Mouse (Mus musculus) embryonic facial prominence, embryonic 10.5 days (tissue): Measurements from ENCODE around the gene Vmn1r239-ps. TPM values are rescaled to one million over a fixed set of nuclear protein-coding genes. Genes with fewer than 3 reads are reported as not detected.
"Not testable (repeated sequence)": the region's sequence is repeated elsewhere in the genome, so short reads cannot be mapped to it uniquely, and the experiment has no call there.

ENCODE experiments used
- DNase-seq: peaks from one replicate; pipeline ENCODE4 v3.0.0-alpha.2; 2017; ENCODE audit warnings: low spot score
- H3K27ac ChIP-seq: fragments of 300-500 bp; sonication (generic); replicated peaks from 2 replicates; pipeline ENCODE4 v1.5.1; 2016; ENCODE audit warnings: mild to moderate bottlenecking
- H3K27me3 ChIP-seq: fragments of 300-500 bp; sonication (generic); replicated peaks from 2 replicates; pipeline ENCODE4 v1.6.1; 2016; ENCODE audit warnings: low read depth, mild to moderate bottlenecking; ENCODE audit not compliant: poor library complexity, severe bottlenecking
- H3K36me3 ChIP-seq: fragments of 300-500 bp; sonication (generic); replicated peaks from 2 replicates; pipeline ENCODE4 v1.6.1; 2016; ENCODE audit warnings: mild to moderate bottlenecking, moderate library complexity
- H3K4me1 ChIP-seq: fragments of 300-500 bp; sonication (generic); 2 replicates; pipeline ENCODE4 v1.6.1; 2016
- H3K4me3 ChIP-seq: fragments of 300-500 bp; sonication (generic); 2 replicates; pipeline ENCODE4 v1.5.1; 2016; ENCODE audit warnings: mild to moderate bottlenecking, moderate library complexity
- H3K9me3 ChIP-seq: fragments of 300-500 bp; sonication (generic); 2 replicates; pipeline ENCODE4 v1.6.1; 2016; ENCODE audit warnings: mild to moderate bottlenecking
- WGBS: fragments of 180-500 bp; shearing (Covaris S2); methylation state at CpG from one replicate; pipeline ENCODE4 v1.1.7; 2016; 5-methylcytosine and 5-hydroxymethylcytosine counted together
- polyA plus RNA-seq: library from polyadenylated mRNA; unstranded; fragments of >200 nt; fragmentation: Nextera tagmentation; extraction: Ambion mirVana; gene quantifications from 2 replicates; pipeline ENCODE4 v1.2.1, GENCODE M21; 2016

Gene Vmn1r239-ps
- not detected in 2 replicates for polyA plus RNA-seq

DNA sequence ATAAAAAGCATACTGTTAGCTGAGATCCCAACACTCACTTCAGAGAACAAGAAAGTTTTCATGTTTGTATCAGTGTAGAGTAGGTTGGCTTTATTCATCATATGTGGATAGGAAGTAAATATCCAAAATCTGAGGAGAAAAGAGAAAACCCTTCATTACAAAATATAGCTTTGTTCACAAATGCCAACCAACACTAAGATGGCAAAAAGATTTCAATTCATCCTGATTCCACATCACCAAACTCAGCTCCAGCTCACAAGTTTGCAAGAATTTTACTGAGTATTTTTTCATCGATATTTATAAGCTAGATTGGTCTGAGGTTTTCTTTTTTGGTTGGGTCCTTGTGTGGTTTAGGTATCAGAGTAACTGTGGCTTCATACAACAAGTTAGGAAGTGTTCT is at the start of gene Vmn1r239-ps:
Vmn1r239-ps (minus strand) TSS at position 101 of the 400 bp plus-strand sequence.
- H3K4me3 ChIP-seq, H3K4me1 ChIP-seq, H3K27me3 ChIP-seq, DNase-seq, H3K9me3 ChIP-seq, H3K27ac ChIP-seq, H3K36me3 ChIP-seq: not testable (repeated sequence)
- 85% methylated on average over 1 of the region's 1 CpGs for WGBS

DNA sequence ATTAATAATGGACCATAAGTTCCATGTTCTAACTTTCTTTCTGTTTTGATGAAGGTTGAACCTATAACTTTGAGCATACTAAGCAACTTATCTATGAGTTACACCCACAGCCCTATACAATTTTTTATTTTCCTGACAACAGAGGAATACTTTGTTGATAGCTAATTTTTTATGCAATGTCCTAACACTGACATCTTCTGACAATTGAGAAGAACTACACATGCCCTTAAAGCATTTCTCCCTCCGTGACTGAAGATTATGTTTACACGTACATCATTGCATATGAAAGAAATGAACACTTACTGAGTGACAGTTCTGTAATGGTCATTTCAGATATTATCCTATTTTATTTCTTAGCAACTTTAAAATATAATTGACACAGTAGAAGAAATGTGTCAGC is 36.0 kb upstream of the Vmn1r239-ps start:
- H3K4me3 ChIP-seq: no peak overlapping the region
- no peaks in the 10 kb centered on the region for H3K4me1 ChIP-seq
- no peak for DNase-seq
- H3K36me3 ChIP-seq: no peaks in the 10 kb centered on the region
- no peaks in the 10 kb centered on the region for H3K9me3 ChIP-seq
- no peak overlapping the region for H3K27ac ChIP-seq
- WGBS: 80% methylated on average over 2 of the region's 2 CpGs
- H3K27me3 ChIP-seq: no peaks in the 10 kb centered on the region

DNA sequence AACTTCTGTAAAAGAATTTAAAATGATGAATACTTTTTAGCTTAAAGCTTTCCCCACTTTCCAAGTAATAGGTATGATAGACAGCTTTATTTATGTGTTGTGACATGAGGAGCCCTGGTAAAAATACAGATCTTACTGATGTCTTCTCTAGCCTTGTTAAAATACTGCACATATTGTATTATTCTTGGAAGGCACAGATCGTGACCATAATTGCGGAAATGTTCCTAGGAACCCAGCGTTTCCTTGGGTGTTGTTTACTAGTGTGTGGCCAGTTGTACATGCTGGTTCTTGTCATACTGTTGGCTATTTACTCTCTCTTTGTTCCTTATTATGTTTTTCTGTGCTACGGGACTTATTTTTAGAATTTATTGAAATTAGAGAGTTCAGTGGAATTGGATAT is 10.1 kb downstream of the Vmn1r239-ps start:
- no peak for DNase-seq
- Histone ChIP-seq H3K4me1 (no peaks in the 10 kb centered on the region), H3K36me3 (no peaks in the 10 kb centered on the region), H3K9me3 (no peaks in the 10 kb centered on the region), H3K4me3 (no peak overlapping the region), H3K27me3 (no peaks in the 10 kb centered on the region), H3K27ac (no peak overlapping the region)
- 90% methylated on average over 4 of the region's 4 CpGs for WGBS

DNA sequence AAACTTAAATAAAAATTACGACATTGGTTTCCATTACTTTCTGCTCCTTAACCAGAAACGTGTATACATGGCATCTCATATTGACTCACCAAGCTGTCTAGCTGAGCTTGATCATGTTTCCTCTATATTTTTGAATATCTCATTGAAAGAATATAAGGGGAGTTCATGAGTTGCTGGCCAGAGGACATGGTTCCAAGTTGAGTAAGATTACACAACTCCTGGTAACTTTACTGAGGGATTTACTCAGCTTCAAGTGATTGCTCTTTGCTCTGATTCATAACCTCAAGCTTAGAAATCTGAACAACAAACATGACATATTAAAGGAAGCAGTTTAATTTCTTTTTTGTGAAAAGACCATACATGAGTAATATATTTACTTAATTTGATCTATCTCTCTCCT is 18.1 kb downstream of the Vmn1r239-ps start:
- H3K4me3 ChIP-seq: no peak overlapping the region
- no peaks in the 10 kb centered on the region for H3K36me3 ChIP-seq
- H3K4me1 ChIP-seq: no peaks in the 10 kb centered on the region
- no peak overlapping the region for H3K27ac ChIP-seq
- DNase-seq: no peak
- H3K9me3 ChIP-seq: no peaks in the 10 kb centered on the region
- no peaks in the 10 kb centered on the region for H3K27me3 ChIP-seq
- WGBS: 78% methylated on average over 2 of the region's 2 CpGs

DNA sequence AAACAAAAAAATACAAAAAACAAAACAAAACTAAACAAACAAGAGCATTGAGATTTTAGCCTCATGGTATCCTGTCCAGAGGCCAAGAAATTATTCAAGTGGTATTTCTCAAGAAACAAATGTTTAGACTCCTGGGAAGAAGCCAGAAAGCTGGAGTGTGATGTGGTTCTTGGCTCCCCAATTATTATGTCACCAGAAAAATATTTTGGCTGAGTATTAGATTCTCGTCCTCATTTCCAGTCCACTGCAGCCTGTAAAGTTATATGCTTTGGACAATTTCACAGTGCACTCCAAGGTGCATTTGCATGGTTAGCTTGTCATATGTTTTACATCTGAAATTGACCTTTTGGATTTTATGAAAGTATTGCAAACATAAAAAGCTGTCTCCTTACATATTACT is 23.8 kb downstream of the Vmn1r239-ps start:
- Histone ChIP-seq H3K4me1 (no peaks in the 10 kb centered on the region), H3K27ac (no peak overlapping the region), H3K27me3 (no peaks in the 10 kb centered on the region), H3K36me3 (no peaks in the 10 kb centered on the region), H3K4me3 (no peak overlapping the region), H3K9me3 (no peaks in the 10 kb centered on the region)
- no peak for DNase-seq
- 76% methylated on average over 1 of the region's 1 CpGs for WGBS

DNA sequence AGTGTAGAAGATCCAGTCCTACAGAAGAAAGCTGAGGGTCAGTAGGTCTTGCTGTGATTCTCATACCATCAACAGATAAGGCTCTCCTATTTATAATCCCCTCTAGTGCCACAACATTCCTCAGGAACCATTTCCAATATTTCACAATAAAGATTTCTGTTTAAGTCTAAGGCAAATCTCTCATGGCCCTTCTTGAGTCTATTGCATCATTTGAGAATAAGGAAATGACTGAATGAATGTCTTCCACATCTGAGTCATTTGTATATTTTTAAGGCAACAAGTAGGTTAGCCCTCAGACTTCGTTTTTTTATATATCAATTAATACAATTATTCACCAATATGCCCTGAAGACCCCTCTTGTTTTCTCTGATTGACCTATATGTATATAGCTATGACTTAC is 24.4 kb downstream of the Vmn1r239-ps start, which contains the start of gene Il13ra2:
Il13ra2 (minus strand) TSS at position 64 of the 400 bp plus-strand sequence.
- H3K36me3 ChIP-seq: no peaks in the 10 kb centered on the region
- WGBS: 48% methylated on average over 1 of the region's 1 CpGs
- no peaks in the 10 kb centered on the region for H3K9me3 ChIP-seq
- H3K27ac ChIP-seq: no peak within 1 kb of the TSS
- H3K27me3 ChIP-seq: no peaks in the 10 kb centered on the region
- no peak within 1 kb of the TSS for H3K4me3 ChIP-seq
- no peak for DNase-seq
- no peaks in the 10 kb centered on the region for H3K4me1 ChIP-seq

Other genes starting within 250 kb of the Vmn1r239-ps start
- gene Il13ra2, start 24.5 kb downstream of the Vmn1r239-ps start, polyA plus RNA-seq: not detected in 2 replicates
- 4.3 and 5.6 TPM in 2 replicates for gene Lrch2, start 100.4 kb upstream of the Vmn1r239-ps start, polyA plus RNA-seq